Comparison of ENCODE assay signal across 9 mouse cellular contexts in genomic region chr15:86173136-86173985, GRCm38 (mm10). TPM values are rescaled to one million over a fixed set of nuclear protein-coding genes. Genes with fewer than 3 reads are reported as not detected.
DNase-seq lines count a peak whose midpoint lies in the region; ATAC-seq and TF ChIP-seq lines count a peak whose summit lies in the region.
"Had no signal": no experiment of that assay in that cellular context is flagged by ENCODE, and none has a peak within 500 bp of the region (broad histone marks: within the 10 kb centered on the region; RNA-seq: fewer than 3 reads in every experiment).

No protein-coding gene starts in this region.

- H3K27me3 ChIP-seq in lung, embryonic 14.5 days (ENCODE audit: insufficient read depth, low read length), result no peaks in the 10 kb centered on the region
- no peaks in the 10 kb centered on the region for H3K27me3 ChIP-seq in limb, embryonic 14.5 days (ENCODE audit: control insufficient read depth, insufficient read depth, low read length)
- H3K27me3 ChIP-seq in hindbrain, embryonic 13.5 days, result no peaks in the 10 kb centered on the region
- H3K27me3 ChIP-seq: liver, embryonic 13.5 days had no signal

- no peaks in the 10 kb centered on the region for H3K9me3 ChIP-seq in lung, embryonic 14.5 days (ENCODE audit: low read depth, low read length)
- H3K9me3 ChIP-seq in limb, embryonic 14.5 days (ENCODE audit: control insufficient read depth, low read length), result no peaks in the 10 kb centered on the region
- H3K9me3 ChIP-seq in hindbrain, embryonic 13.5 days, result no peaks in the 10 kb centered on the region
- H3K9me3 ChIP-seq: liver, embryonic 13.5 days had no signal

- no peak for TF ChIP-seq POLR2A in lung, adult 2 months (IDR thresholded peaks at IDR 0.05; ENCODE audit: borderline replicate concordance, extremely low read depth, low read depth, low read length)
- no peak for TF ChIP-seq POLR2A in limb, embryonic 14.5 days (IDR thresholded peaks at IDR 0.05; ENCODE audit: borderline replicate concordance, extremely low read depth, insufficient read depth, insufficient read length)

- H3K36me3 ChIP-seq in lung, embryonic 14.5 days (ENCODE audit: insufficient read depth), result no peaks in the 10 kb centered on the region
- H3K36me3 ChIP-seq in limb, embryonic 14.5 days (ENCODE audit: control insufficient read depth, insufficient read depth, low read length), result no peaks in the 10 kb centered on the region
- H3K36me3 ChIP-seq in hindbrain, embryonic 13.5 days, result no peaks in the 10 kb centered on the region
- H3K36me3 ChIP-seq: liver, embryonic 13.5 days had no signal

- no peak for ATAC-seq in lung, embryonic 14.5 days (ENCODE audit: insufficient read depth)
- ATAC-seq in granulocyte monocyte progenitor cell, adult 5-6 weeks (replicated peaks; ENCODE audit: poor library complexity, severe bottlenecking), result peak; percentile 43
- ATAC-seq in limb, embryonic 14.5 days (ENCODE audit: low FRiP score, low read depth), result no peak
- no peak for ATAC-seq in hindbrain, embryonic 13.5 days (ENCODE audit: low FRiP score)

- peaks cover 24% of the 10 kb centered on the region for H3K4me1 ChIP-seq in lung, embryonic 14.5 days (ENCODE audit: insufficient read depth)
- peaks cover 42% of the 10 kb centered on the region for H3K4me1 ChIP-seq in lung, adult 2 months (ENCODE audit: control insufficient read depth, insufficient read depth, low read length)
- H3K4me1 ChIP-seq in limb, embryonic 14.5 days (ENCODE audit: control insufficient read depth, insufficient read depth, low read length), result peaks cover 26% of the 10 kb centered on the region
- H3K4me1 ChIP-seq in hindbrain, embryonic 13.5 days (replicated peaks), result peaks cover 39% of the 10 kb centered on the region

- 35% methylated on average over 16 of the region's 16 CpGs for WGBS in lung, embryonic 14.5 days
- WGBS in lung, adult 2 months, result 31% methylated on average over 16 of the region's 16 CpGs
- 27% methylated on average over 16 of the region's 16 CpGs for WGBS in limb, embryonic 14.5 days
- WGBS in hindbrain, embryonic 13.5 days, result 44% methylated on average over 16 of the region's 16 CpGs

- no peak for TF ChIP-seq CTCF in lung, embryonic 14.5 days (IDR thresholded peaks at IDR 0.05; ENCODE audit: low read depth)
- TF ChIP-seq CTCF in lung, adult 2 months (IDR thresholded peaks at IDR 0.05; ENCODE audit: insufficient read depth, low read length), result no peak

- H3K9ac ChIP-seq in lung, embryonic 14.5 days, result no peak overlapping the region
- peak overlapping the region; percentile 14; the same call in 1 of the 2 replicates for H3K9ac ChIP-seq in limb, embryonic 14.5 days (ENCODE audit: low read depth, low read length, severe bottlenecking)
- H3K9ac ChIP-seq in hindbrain, embryonic 13.5 days, result no peak overlapping the region
- H3K9ac ChIP-seq: liver, embryonic 13.5 days had no signal

- H3K4me2 ChIP-seq in lung, embryonic 14.5 days, result no peak overlapping the region
- no peak overlapping the region for H3K4me2 ChIP-seq in limb, embryonic 14.5 days (replicated peaks; ENCODE audit: low read depth, low read length, severe bottlenecking)
- H3K4me2 ChIP-seq in hindbrain, embryonic 13.5 days, result no peak overlapping the region
- H3K4me2 ChIP-seq: liver, embryonic 13.5 days had no signal

- DNase-seq in lung, embryonic 14.5 days, result peak; percentile 48
- no peak for DNase-seq in lung, adult 2 months
- DNase-seq in limb, embryonic 14.5 days (ENCODE audit: low spot score), result peak; percentile 26
- DNase-seq in testis, postnatal 14 days (ENCODE audit: low spot score), result peak; percentile 33
- no peak for DNase-seq in liver
- no peak for DNase-seq in left cerebral cortex, adult 8-10 months (ENCODE audit: low spot score in 2 of 2)
- DNase-seq: liver, embryonic 13.5 days had no signal

- H3K27ac ChIP-seq in lung, embryonic 14.5 days (ENCODE audit: low read depth), result no peak overlapping the region; the same call in 1 of the 2 replicates
- no peak overlapping the region for H3K27ac ChIP-seq in limb, embryonic 14.5 days (replicated peaks; ENCODE audit: low read depth, low read length)
- H3K27ac ChIP-seq in hindbrain, embryonic 13.5 days, result no peak overlapping the region
- H3K27ac ChIP-seq: liver, embryonic 13.5 days had no signal

- no peak overlapping the region for H3K4me3 ChIP-seq in lung, embryonic 14.5 days (ENCODE audit: low read depth, low read length)
- no peak overlapping the region for H3K4me3 ChIP-seq in lung, adult 2 months (replicated peaks; ENCODE audit: extremely low read depth, low read depth, low read length)
- no peak overlapping the region for H3K4me3 ChIP-seq in limb, embryonic 14.5 days (replicated peaks; ENCODE audit: low read length)
- H3K4me3 ChIP-seq in hindbrain, embryonic 13.5 days, result no peak overlapping the region
- H3K4me3 ChIP-seq: liver, embryonic 13.5 days had no signal

RNA-seq across cellular contexts. Expression of gene Cerk, which starts 12.6 kb away (rescaled TPM):
- 33.8 and 34.2 TPM in 2 replicates for polyA plus RNA-seq in lung, embryonic 14.5 days (2014; fragmentation: Nextera tagmentation; extraction: Ambion mirVana)
- polyA plus RNA-seq in lung, adult 2 months (2012; rRNA removed), result 38.2 and 40.8 TPM in 2 replicates
- total RNA-seq in granulocyte monocyte progenitor cell, adult 5-6 weeks (2014; fragmentation: Nextera tagmentation), result 26.3 and 29.8 TPM in 2 replicates
- 41.4 and 47.9 TPM in 2 replicates for total RNA-seq in granulocyte monocyte progenitor cell, adult 5-6 weeks (2017)
- 20.4 and 23.3 TPM in 2 replicates for polyA plus RNA-seq in limb, embryonic 14.5 days (2012; rRNA removed)
- polyA plus RNA-seq in limb, embryonic 14.5 days (2014; fragmentation: Nextera tagmentation; extraction: Ambion mirVana), result 18.0 and 19.7 TPM in 2 replicates
- polyA plus RNA-seq in hindbrain, embryonic 13.5 days (2015; fragmentation: Nextera tagmentation; extraction: Ambion mirVana), result 24.3 and 24.5 TPM in 2 replicates
- 10 to 100 TPM; 56.7 to 58.0 (median 57.1) TPM for total RNA-seq in left cerebral cortex, adult 8-10 months (2022)

RNA-seq across cellular contexts. Expression of gene Tbc1d22a, which starts 40.9 kb away (rescaled TPM):
- 8.4 and 10.6 TPM in 2 replicates for polyA plus RNA-seq in lung, embryonic 14.5 days (2014; fragmentation: Nextera tagmentation; extraction: Ambion mirVana)
- polyA plus RNA-seq in lung, adult 2 months (2012; rRNA removed), result 31.9 and 34.7 TPM in 2 replicates
- 18.6 and 18.8 TPM in 2 replicates for total RNA-seq in granulocyte monocyte progenitor cell, adult 5-6 weeks (2014; fragmentation: Nextera tagmentation)
- 26.5 and 46.7 TPM in 2 replicates for total RNA-seq in granulocyte monocyte progenitor cell, adult 5-6 weeks (2017)
- 15.5 and 21.3 TPM in 2 replicates for polyA plus RNA-seq in limb, embryonic 14.5 days (2012; rRNA removed)
- 8.7 and 10.3 TPM in 2 replicates for polyA plus RNA-seq in limb, embryonic 14.5 days (2014; fragmentation: Nextera tagmentation; extraction: Ambion mirVana)
- polyA plus RNA-seq in hindbrain, embryonic 13.5 days (2015; fragmentation: Nextera tagmentation; extraction: Ambion mirVana), result 12.1 and 13.5 TPM in 2 replicates
- total RNA-seq in left cerebral cortex, adult 8-10 months (2022), result 10 to 100 TPM; 32.9 to 34.3 (median 33.8) TPM

Comparison
In these comparisons a context has a peak if more than half of its experiments do, and no peak if none do; other contexts are left out.
1. DNase-seq: peak in lung, embryonic 14.5 days (single experiment), limb, embryonic 14.5 days (single experiment) and testis, postnatal 14 days (single experiment); none in lung, adult 2 months (single experiment), liver (single experiment) and left cerebral cortex, adult 8-10 months (0 of 2).